Mouse (Mus musculus) midbrain, embryonic 16.5 days (tissue): ENCODE data around the gene Vmn1r39. TPM values are rescaled to one million over a fixed set of nuclear protein-coding genes. Genes with fewer than 3 reads are reported as not detected.
"Not testable (repeated sequence)": the region's sequence is repeated elsewhere in the genome, so short reads cannot be mapped to it uniquely, and the experiment has no call there.

ENCODE experiments used
- ATAC-seq: fragments of 200-750 bp; cut with Nextera tagmentation; 2 replicates; pipeline ENCODE4 v1.8.0; 2017; ENCODE audit warnings: moderate TSS enrichment
- H3K27ac ChIP-seq: fragments of 300-500 bp; sonication (generic); 2 replicates; pipeline ENCODE4 v1.5.1; 2014; ENCODE audit warnings: mild to moderate bottlenecking, low read length, mixed read lengths
- H3K27me3 ChIP-seq: fragments of 300-500 bp; sonication (generic); 2 replicates; pipeline ENCODE4 v1.6.1; 2014; ENCODE audit warnings: low read depth, low read length, mixed read lengths; ENCODE audit not compliant: control insufficient read depth, insufficient read depth
- H3K36me3 ChIP-seq: fragments of 300-500 bp; sonication (generic); 2 replicates; pipeline ENCODE4 v1.6.1; 2014; ENCODE audit warnings: mild to moderate bottlenecking, low read length, moderate library complexity, mixed read lengths; ENCODE audit not compliant: control insufficient read depth, insufficient read depth
- H3K4me1 ChIP-seq: fragments of 300-500 bp; sonication (generic); 2 replicates; pipeline ENCODE4 v1.6.1; 2014; ENCODE audit warnings: mild to moderate bottlenecking, low read length, mixed read lengths; ENCODE audit not compliant: control insufficient read depth, insufficient read depth
- H3K4me2 ChIP-seq: fragments of 300-500 bp; sonication (generic); 2 replicates; pipeline ENCODE4 v1.6.1; 2014; ENCODE audit warnings: mild to moderate bottlenecking, low read length, mixed read lengths
- H3K4me3 ChIP-seq: fragments of 300-500 bp; sonication (generic); 2 replicates; pipeline ENCODE4 v1.5.1; 2014; ENCODE audit warnings: low read depth, mild to moderate bottlenecking, low read length, moderate library complexity, mixed read lengths
- H3K9ac ChIP-seq: fragments of 300-500 bp; sonication (generic); 2 replicates; pipeline ENCODE4 v1.6.1; 2014; ENCODE audit warnings: low read depth, low read length, mixed read lengths
- H3K9me3 ChIP-seq: fragments of 300-500 bp; sonication (generic); replicated peaks from 2 replicates; pipeline ENCODE4 v1.6.1; 2014; ENCODE audit warnings: mild to moderate bottlenecking, low read length, mixed read lengths; ENCODE audit not compliant: control insufficient read depth, poor library complexity, severe bottlenecking
- WGBS: fragments of 180-500 bp; shearing (Covaris S2); extraction: QIAGEN DNeasy Blood & Tissue Kit; methylation state at CpG from one replicate; pipeline ENCODE4 v1.1.7; 2014; 5-methylcytosine and 5-hydroxymethylcytosine counted together
- polyA plus RNA-seq: library from polyadenylated mRNA; unstranded; fragments of >200 nt; fragmentation: Nextera tagmentation; extraction: Ambion mirVana; gene quantifications from 2 replicates; pipeline ENCODE4 v1.2.1, GENCODE M21; 2015

Vmn1r39 gene
- polyA plus RNA-seq = not detected in 2 replicates

- Histone ChIP-seq H3K4me1 (no peaks in the 10 kb centered on the region), H3K27ac (no peak within 1 kb of the TSS), H3K9me3 (no peaks in the 10 kb centered on the region), H3K9ac (no peak within 1 kb of the TSS), H3K4me3 (no peak within 1 kb of the TSS), H3K36me3 (no peaks in the 10 kb centered on the region), H3K4me2 (no peak within 1 kb of the TSS), H3K27me3 (no peaks in the 10 kb centered on the region)
- 92% methylated on average over 2 of the region's 2 CpGs for WGBS
- no peak for ATAC-seq
These were observed at the start of gene Vmn1r39 for GRCm38 (mm10) chr6:66810509-66810908. TSS of gene Vmn1r39 (minus strand) at chr6:66810609.

DNA sequence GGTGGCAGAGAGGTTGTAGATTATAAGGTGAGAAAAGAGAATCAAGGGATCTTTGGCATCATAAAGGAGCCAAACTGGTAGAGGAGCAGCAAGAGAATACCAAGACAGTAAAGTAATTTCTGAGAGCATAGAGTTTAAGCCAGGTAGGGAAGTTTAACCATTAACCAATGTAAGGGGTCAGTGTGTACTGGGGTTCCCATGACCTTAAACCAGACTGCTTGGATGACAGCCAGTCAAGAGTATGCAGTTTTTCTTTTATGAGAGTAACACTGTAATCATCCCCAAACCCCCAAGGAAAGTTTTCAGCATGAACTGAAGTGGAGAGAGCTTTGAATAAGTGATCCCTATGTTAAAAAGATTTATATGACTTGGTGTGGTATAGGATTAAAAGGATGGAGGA, 49.0 kb upstream of the Vmn1r39 start:
- Histone ChIP-seq H3K9ac (no peak overlapping the region), H3K27ac (no peak overlapping the region), H3K4me2 (no peak overlapping the region), H3K4me3 (no peak overlapping the region), H3K4me1 (no peaks in the 10 kb centered on the region), H3K36me3 (no peaks in the 10 kb centered on the region), H3K27me3 (no peaks in the 10 kb centered on the region), H3K9me3 (no peaks in the 10 kb centered on the region)
- ATAC-seq = no peak

- WGBS = 82% methylated on average over 1 of the region's 1 CpGs
- Histone ChIP-seq H3K9ac (no peak overlapping the region), H3K4me3 (no peak overlapping the region), H3K4me1 (no peaks in the 10 kb centered on the region), H3K9me3 (no peaks in the 10 kb centered on the region), H3K27ac (no peak overlapping the region), H3K27me3 (no peaks in the 10 kb centered on the region), H3K4me2 (no peak overlapping the region), H3K36me3 (no peaks in the 10 kb centered on the region)
- no peak for ATAC-seq
These were observed 47.9 kb upstream of the Vmn1r39 start for GRCm38 (mm10) chr6:66858356-66858755.

DNA sequence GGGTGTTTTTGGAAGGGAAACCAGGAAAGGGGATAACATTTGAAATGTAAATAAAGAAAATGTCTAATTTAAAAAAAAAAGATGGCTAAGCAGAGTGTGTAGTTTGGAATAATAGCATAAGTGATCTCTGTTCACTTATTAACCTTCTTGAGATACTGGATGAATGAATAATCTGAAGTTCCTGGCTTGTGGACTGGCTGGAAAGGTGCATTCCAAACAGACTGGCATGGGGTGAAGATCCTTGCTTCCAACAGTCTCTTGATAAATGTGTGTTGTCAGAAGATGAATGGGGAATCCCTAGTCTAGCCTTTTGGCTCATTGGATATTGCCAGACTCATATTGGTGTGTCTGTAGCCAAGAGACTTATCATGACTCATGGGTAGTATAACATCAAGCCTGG, 45.8 kb upstream of the Vmn1r39 start:
- H3K27ac ChIP-seq = no peak overlapping the region
- H3K36me3 ChIP-seq = no peaks in the 10 kb centered on the region
- H3K9me3 ChIP-seq = no peaks in the 10 kb centered on the region
- no peak for ATAC-seq
- H3K4me3 ChIP-seq = no peak overlapping the region
- no peak overlapping the region for H3K9ac ChIP-seq
- H3K27me3 ChIP-seq = no peaks in the 10 kb centered on the region
- no peaks in the 10 kb centered on the region for H3K4me1 ChIP-seq
- no peak overlapping the region for H3K4me2 ChIP-seq

DNA sequence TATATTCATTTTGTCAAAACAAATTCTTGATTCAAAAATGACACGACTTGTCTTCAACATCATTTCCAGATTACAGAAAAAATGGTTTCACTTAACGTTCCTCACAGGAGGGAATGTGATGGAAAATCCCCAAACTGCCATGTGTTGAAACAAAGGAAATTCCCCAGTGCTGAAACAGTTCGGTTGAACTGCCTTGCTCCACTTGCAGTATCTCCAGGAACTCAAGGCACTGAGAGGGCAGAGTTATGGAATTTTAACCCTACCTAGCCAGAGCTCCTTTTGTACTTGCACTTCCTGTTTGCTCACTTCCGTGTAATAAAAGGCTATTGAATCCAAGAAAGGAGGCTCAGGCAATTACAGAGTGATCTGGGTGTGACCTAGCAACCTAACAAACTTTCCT, 38.5 kb upstream of the Vmn1r39 start:
- Histone ChIP-seq H3K4me2 (no peak overlapping the region), H3K4me3 (no peak overlapping the region), H3K36me3 (no peaks in the 10 kb centered on the region), H3K4me1 (no peaks in the 10 kb centered on the region), H3K27ac (no peak overlapping the region), H3K27me3 (no peaks in the 10 kb centered on the region), H3K9me3 (no peaks in the 10 kb centered on the region), H3K9ac (no peak overlapping the region)
- WGBS = 52% methylated on average over 4 of the region's 4 CpGs
- ATAC-seq = no peak

DNA sequence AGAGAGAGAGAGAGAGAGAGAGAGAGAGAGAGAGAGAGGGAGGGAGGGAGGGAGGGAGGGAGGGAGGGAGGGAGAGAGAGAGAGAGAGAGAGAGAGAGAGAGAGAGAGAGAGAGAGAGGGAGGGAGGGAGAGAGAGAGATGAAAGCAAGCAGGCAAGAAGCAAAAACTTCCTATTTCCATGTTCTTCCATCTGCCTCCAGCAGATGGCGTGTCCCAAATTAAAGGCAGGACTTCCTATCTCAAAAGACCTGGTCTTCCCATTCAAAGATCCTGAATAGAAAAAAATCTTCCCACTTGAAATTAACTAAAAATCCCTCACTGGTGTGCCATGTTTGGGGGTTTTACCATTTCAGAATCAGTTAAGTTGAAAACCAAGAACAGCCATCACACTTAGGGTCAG, 30.2 kb upstream of the Vmn1r39 start:
- H3K36me3 ChIP-seq, ATAC-seq, H3K4me1 ChIP-seq, H3K9ac ChIP-seq, H3K27ac ChIP-seq, H3K27me3 ChIP-seq, H3K4me2 ChIP-seq, H3K9me3 ChIP-seq, H3K4me3 ChIP-seq: not testable (repeated sequence)
- WGBS = 0% methylated on average over 1 of the region's 1 CpGs

DNA sequence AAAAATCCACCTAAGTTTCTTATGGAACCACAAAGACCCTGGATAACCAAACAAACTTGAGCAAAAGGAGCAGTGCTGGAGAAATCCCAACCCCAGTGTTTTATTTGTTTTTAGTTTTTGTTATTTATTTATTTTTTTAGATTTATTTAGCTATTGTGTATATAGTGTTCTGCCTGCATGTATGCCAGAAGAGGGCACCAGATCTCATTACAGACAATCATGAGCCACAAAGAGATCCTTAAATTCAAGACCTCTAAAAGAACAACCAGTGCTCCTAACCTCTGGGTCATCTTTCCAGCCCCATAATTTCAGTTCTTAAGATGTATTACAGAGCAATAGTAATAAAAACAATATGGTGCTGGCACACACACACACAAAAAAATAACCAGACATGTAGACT, 26.5 kb upstream of the Vmn1r39 start:
- ATAC-seq = no peak
- Histone ChIP-seq H3K9ac (no peak overlapping the region), H3K4me2 (no peak overlapping the region), H3K4me1 (no peaks in the 10 kb centered on the region), H3K36me3 (no peaks in the 10 kb centered on the region), H3K27ac (no peak overlapping the region), H3K9me3 (no peaks in the 10 kb centered on the region), H3K4me3 (no peak overlapping the region), H3K27me3 (no peaks in the 10 kb centered on the region)

- Histone ChIP-seq H3K9me3 (no peaks in the 10 kb centered on the region), H3K27me3 (no peaks in the 10 kb centered on the region), H3K4me1 (no peaks in the 10 kb centered on the region), H3K27ac (no peak overlapping the region), H3K4me2 (no peak overlapping the region), H3K4me3 (no peak overlapping the region), H3K9ac (no peak overlapping the region), H3K36me3 (no peaks in the 10 kb centered on the region)
- ATAC-seq = no peak
- WGBS = 52% methylated on average over 1 of the region's 1 CpGs
These were observed 4.1 kb downstream of the Vmn1r39 start for GRCm38 (mm10) chr6:66806311-66806710.

DNA sequence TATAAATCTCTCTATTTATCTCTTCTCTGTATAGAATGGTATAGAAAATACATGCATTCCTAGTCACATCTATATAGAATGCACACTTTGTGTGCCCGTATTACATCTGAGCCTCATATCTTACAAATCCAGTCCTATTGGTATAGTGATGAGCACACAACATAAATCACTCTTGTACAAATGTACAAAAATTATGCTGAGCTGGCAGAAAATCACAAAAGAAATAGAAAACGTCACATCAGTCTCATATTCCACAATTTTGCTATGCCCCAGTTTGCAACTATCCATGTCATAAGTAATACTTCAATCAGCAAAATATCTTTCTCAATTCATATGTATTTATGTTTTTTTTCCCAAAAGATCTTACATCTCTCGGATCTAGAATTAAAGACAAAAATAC, 4.7 kb downstream of the Vmn1r39 start:
- no peak overlapping the region for H3K4me2 ChIP-seq
- WGBS = 88% methylated on average over 3 of the region's 3 CpGs
- H3K36me3 ChIP-seq = no peaks in the 10 kb centered on the region
- no peak overlapping the region for H3K4me3 ChIP-seq
- H3K27ac ChIP-seq = no peak overlapping the region
- no peaks in the 10 kb centered on the region for H3K27me3 ChIP-seq
- no peak for ATAC-seq
- no peaks in the 10 kb centered on the region for H3K4me1 ChIP-seq
- no peak overlapping the region for H3K9ac ChIP-seq
- no peaks in the 10 kb centered on the region for H3K9me3 ChIP-seq

DNA sequence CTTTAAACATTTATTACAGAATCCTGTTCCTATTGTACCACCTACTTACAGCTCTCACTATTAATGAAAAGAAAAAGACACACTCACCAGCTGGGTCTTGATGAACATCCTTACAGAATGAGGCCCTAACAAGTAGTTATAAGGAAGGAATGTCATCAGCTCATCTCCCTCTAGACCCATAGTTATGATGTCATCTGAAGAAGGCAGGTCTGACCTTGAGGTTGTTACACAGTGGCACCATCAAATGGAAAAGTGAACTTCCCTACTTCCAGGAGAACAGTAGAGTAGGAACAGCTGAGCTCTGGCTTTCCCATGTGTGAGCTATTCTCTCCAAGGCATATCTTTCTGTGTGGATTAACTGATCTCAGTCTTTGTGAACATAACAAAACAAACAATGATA, 27.9 kb downstream of the Vmn1r39 start, which contains the start of gene Vmn1r38:
Vmn1r38 (minus strand) TSS at position 101 of the 400 bp plus-strand sequence.
- H3K4me2 ChIP-seq, H3K9me3 ChIP-seq, H3K4me3 ChIP-seq, H3K4me1 ChIP-seq, H3K36me3 ChIP-seq, H3K27me3 ChIP-seq, H3K27ac ChIP-seq, H3K9ac ChIP-seq, ATAC-seq: not testable (repeated sequence)
